Mouse (Mus musculus): ENCODE measurements around the gene Ppa1. TPM values are rescaled to one million over a fixed set of nuclear protein-coding genes. Genes with fewer than 3 reads are reported as not detected.
"Not testable (repeated sequence)": the region's sequence is repeated elsewhere in the genome, so short reads cannot be mapped to it uniquely, and the experiment has no call there.

The Ppa1 gene
- polyA plus RNA-seq, 1 experiment from 2014 or later, result 213 TPM

- H3K4me2 ChIP-seq, result no peak overlapping the region
- ATAC-seq (ENCODE audit: insufficient read depth) (no peak), DNase-seq (no peak)
- H3K9ac ChIP-seq, result no peak overlapping the region
- H3K27ac ChIP-seq (ENCODE audit: low read depth), result no peak overlapping the region
- TF ChIP-seq CTCF (IDR thresholded peaks at IDR 0.05; ENCODE audit: low read depth), result no peak
- no peaks in the 10 kb centered on the region for H3K9me3 ChIP-seq (ENCODE audit: low read depth, low read length)
- H3K4me1 ChIP-seq (ENCODE audit: insufficient read depth), result no peaks in the 10 kb centered on the region
- no peaks in the 10 kb centered on the region for H3K36me3 ChIP-seq (ENCODE audit: insufficient read depth)
- H3K4me3 ChIP-seq (ENCODE audit: low read depth, low read length), result no peak overlapping the region
- no peaks in the 10 kb centered on the region; the same call in 1 of the 2 replicates for H3K27me3 ChIP-seq (ENCODE audit: insufficient read depth, low read length)
These were observed 40.1 kb upstream of the Ppa1 start for GRCm38 (mm10) chr10:61608233-61608632.

- WGBS, result 67% methylated on average over 8 of the region's 8 CpGs
- no peaks in the 10 kb centered on the region; the same call in 1 of the 2 replicates for H3K27me3 ChIP-seq (ENCODE audit: insufficient read depth, low read length)
- peak; percentile 53 for TF ChIP-seq CTCF (IDR thresholded peaks at IDR 0.05; ENCODE audit: low read depth)
- H3K27ac ChIP-seq (ENCODE audit: low read depth), result no peak overlapping the region
- no peak for ATAC-seq (ENCODE audit: insufficient read depth)
- H3K36me3 ChIP-seq (ENCODE audit: insufficient read depth), result no peaks in the 10 kb centered on the region
- no peaks in the 10 kb centered on the region for H3K9me3 ChIP-seq (ENCODE audit: low read depth, low read length)
- no peaks in the 10 kb centered on the region for H3K4me1 ChIP-seq (ENCODE audit: insufficient read depth)
- DNase-seq, result peak; percentile 60
- no peak overlapping the region for H3K4me2 ChIP-seq
- H3K4me3 ChIP-seq (ENCODE audit: low read depth, low read length), result no peak overlapping the region
- no peak overlapping the region for H3K9ac ChIP-seq
These were observed 37.6 kb upstream of the Ppa1 start for GRCm38 (mm10) chr10:61610650-61611235.

DNA sequence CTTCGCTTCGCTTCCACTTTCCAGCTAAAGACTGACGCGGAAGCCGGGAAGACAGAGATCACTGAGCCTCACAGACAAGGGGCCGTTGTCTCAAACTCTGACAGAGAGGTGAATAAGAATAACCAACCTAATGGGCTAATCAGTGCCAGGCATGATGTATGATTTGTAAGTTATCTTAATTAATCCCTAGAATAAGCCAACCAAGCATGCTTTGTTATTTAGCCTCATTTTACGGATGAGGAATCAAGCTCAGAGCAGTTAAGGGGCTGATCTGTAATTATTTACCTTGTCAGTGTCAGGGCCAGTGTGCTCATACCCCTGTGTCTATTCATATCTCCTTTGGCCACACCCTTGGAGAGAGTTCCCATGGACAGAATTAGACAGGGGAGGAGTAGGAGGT, 34.0 kb upstream of the Ppa1 start:
- no peak overlapping the region for H3K4me2 ChIP-seq
- H3K36me3 ChIP-seq (ENCODE audit: insufficient read depth), result no peaks in the 10 kb centered on the region
- DNase-seq (no peak), ATAC-seq (ENCODE audit: insufficient read depth) (no peak)
- no peak overlapping the region for H3K27ac ChIP-seq (ENCODE audit: low read depth)
- no peaks in the 10 kb centered on the region for H3K4me1 ChIP-seq (ENCODE audit: insufficient read depth)
- H3K4me3 ChIP-seq (ENCODE audit: low read depth, low read length), result no peak overlapping the region
- no peak overlapping the region for H3K9ac ChIP-seq
- H3K27me3 ChIP-seq (ENCODE audit: insufficient read depth, low read length), result no peaks in the 10 kb centered on the region
- no peaks in the 10 kb centered on the region for H3K9me3 ChIP-seq (ENCODE audit: low read depth, low read length)
- TF ChIP-seq CTCF (IDR thresholded peaks at IDR 0.05; ENCODE audit: low read depth), result no peak
- 87% methylated on average over 7 of the region's 7 CpGs for WGBS

GRCm38 (mm10) chr10:61618528-61618927, 29.8 kb upstream of the Ppa1 start:
- Histone ChIP-seq H3K4me2 (no peak overlapping the region), H3K4me1 (ENCODE audit: insufficient read depth) (no peaks in the 10 kb centered on the region), H3K4me3 (ENCODE audit: low read depth, low read length) (no peak overlapping the region), H3K9me3 (ENCODE audit: low read depth, low read length) (no peaks in the 10 kb centered on the region), H3K27ac (ENCODE audit: low read depth) (no peak overlapping the region), H3K36me3 (ENCODE audit: insufficient read depth) (no peaks in the 10 kb centered on the region), H3K27me3 (ENCODE audit: insufficient read depth, low read length) (no peaks in the 10 kb centered on the region), H3K9ac (no peak overlapping the region)
- DNase-seq (no peak), ATAC-seq (ENCODE audit: insufficient read depth) (no peak)
- no peak for TF ChIP-seq CTCF (IDR thresholded peaks at IDR 0.05; ENCODE audit: low read depth)
- WGBS, result 74% methylated on average over 2 of the region's 2 CpGs

DNA sequence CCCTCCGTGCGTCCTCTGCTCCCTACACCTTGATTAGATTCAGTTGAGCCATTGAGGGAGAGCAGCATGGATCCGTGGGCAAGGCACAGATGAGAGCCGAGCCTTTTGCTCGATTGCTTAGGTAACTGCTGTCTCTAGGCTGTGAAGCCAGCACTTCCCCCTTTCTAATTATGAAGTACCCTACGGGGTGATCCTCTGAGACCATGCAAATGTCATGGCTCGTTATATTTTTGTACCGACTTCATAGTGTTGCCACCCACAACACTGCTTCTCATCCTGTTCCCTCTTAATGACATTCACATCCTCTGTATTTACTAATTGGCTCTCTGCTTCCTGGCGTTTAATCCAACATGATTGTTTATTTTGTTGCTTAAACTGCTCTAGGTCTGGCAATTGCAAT, 26.7 kb upstream of the Ppa1 start:
- Histone ChIP-seq H3K36me3 (ENCODE audit: insufficient read depth) (no peaks in the 10 kb centered on the region), H3K9ac (no peak overlapping the region), H3K4me2 (no peak overlapping the region), H3K4me3 (ENCODE audit: low read depth, low read length) (no peak overlapping the region), H3K27me3 (ENCODE audit: insufficient read depth, low read length) (peaks cover 22% of the 10 kb centered on the region), H3K4me1 (ENCODE audit: insufficient read depth) (no peaks in the 10 kb centered on the region), H3K9me3 (ENCODE audit: low read depth, low read length) (no peaks in the 10 kb centered on the region), H3K27ac (ENCODE audit: low read depth) (no peak overlapping the region)
- WGBS, result 59% methylated on average over 9 of the region's 9 CpGs
- ATAC-seq (ENCODE audit: insufficient read depth) (no peak), DNase-seq (no peak)
- TF ChIP-seq CTCF (IDR thresholded peaks at IDR 0.05; ENCODE audit: low read depth), result no peak

- whole genome bisulfite sequencing, result 62% methylated on average over 3 of the region's 3 CpGs
- peaks cover 22% of the 10 kb centered on the region for H3K27me3 ChIP-seq (ENCODE audit: insufficient read depth, low read length)
- TF ChIP-seq CTCF (IDR thresholded peaks at IDR 0.05; ENCODE audit: low read depth), result peak; percentile 19; the same call in 1 of the 2 replicates
- not testable (repeated sequence) for ATAC-seq (ENCODE audit: insufficient read depth); H3K4me2 ChIP-seq; H3K36me3 ChIP-seq (ENCODE audit: insufficient read depth); H3K4me3 ChIP-seq (ENCODE audit: low read depth, low read length); H3K4me1 ChIP-seq (ENCODE audit: insufficient read depth); H3K9me3 ChIP-seq (ENCODE audit: low read depth, low read length); H3K27ac ChIP-seq (ENCODE audit: low read depth); H3K9ac ChIP-seq
- DNase-seq, result peak; percentile 27
These were observed 24.5 kb upstream of the Ppa1 start for GRCm38 (mm10) chr10:61623874-61624273.

- Histone ChIP-seq H3K4me2 (0 out of 2 replicates have a peak overlapping the region, but pooled peaks have one; percentile 82), H3K9ac (no peak overlapping the region), H3K27ac (ENCODE audit: low read depth) (no peak overlapping the region), H3K4me1 (ENCODE audit: insufficient read depth) (no peaks in the 10 kb centered on the region), H3K36me3 (ENCODE audit: insufficient read depth) (no peaks in the 10 kb centered on the region), H3K9me3 (ENCODE audit: low read depth, low read length) (no peaks in the 10 kb centered on the region), H3K27me3 (ENCODE audit: insufficient read depth, low read length) (peaks cover 22% of the 10 kb centered on the region), H3K4me3 (ENCODE audit: low read depth, low read length) (peak overlapping the region; percentile 40; the same call in 1 of the 2 replicates)
- DNase-seq (no peak), ATAC-seq (ENCODE audit: insufficient read depth) (no peak)
- TF ChIP-seq CTCF (IDR thresholded peaks at IDR 0.05; ENCODE audit: low read depth), result no peak
- 19% methylated on average over 5 of the region's 5 CpGs for WGBS
These were observed 23.6 kb upstream of the Ppa1 start for GRCm38 (mm10) chr10:61624771-61625170.
